Mouse (Mus musculus) CH12F3 (cell line): ENCODE results near the gene Gm49369.

Experiments used
- in situ Hi-C: fragments of 300-500 bp; cut with MboI; formaldehyde crosslinking; loops from 2 replicates; pipeline ENCODE4 v1.14.3; 2020; ENCODE audit warnings: low sequenced_read_pairs

The Gm49369 gene

DNA sequence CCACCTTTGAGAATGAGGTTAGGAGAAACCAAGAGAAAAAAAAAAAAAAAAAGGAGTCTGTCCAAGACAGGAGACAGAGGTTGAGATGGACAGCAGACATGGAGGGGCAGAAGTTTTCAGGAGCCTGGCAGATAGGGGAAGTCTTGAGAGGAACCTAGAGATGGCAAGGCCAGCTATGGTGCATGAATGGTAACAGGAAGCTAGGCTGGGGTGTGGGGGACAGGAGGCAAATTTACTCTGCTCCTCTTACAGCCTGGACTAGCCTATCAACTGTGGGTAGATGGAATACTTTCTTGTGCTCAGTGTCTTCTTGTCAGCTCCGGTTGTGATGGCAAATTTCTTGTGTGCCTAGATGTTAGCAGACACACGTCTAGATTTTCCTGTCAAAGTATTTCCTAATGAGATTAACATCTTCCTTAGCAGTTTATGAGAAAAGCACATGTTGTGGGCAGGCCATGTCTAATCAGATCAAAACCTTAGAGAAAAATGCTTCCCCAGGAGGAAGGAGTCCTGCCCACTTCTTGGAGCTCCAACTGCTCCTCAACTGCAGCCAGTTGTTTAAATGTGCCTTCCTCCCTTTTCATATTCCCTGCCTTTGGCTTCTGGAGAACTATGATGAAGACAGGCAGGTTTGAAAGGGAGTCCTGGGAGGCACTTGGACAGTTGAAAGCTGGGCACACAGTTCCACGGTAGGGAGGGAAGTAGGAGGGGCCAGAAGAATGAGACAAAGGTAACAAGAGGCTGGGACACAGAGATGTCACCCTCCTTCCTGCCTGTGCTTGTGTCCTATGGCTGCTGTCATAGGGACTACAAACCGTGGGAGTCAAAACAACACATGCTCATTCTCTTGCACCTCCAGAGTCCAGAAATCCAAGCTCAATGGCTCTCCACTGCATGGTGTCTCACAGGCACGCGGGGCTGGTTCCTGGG is 12.1 kb upstream of the Gm49369 start:
- in situ Hi-C loops: no loop called here

GRCm38 (mm10) chr7:142393191-142393590 is 10.7 kb upstream of the Gm49369 start:
- in situ Hi-C loops: no loop called here

DNA sequence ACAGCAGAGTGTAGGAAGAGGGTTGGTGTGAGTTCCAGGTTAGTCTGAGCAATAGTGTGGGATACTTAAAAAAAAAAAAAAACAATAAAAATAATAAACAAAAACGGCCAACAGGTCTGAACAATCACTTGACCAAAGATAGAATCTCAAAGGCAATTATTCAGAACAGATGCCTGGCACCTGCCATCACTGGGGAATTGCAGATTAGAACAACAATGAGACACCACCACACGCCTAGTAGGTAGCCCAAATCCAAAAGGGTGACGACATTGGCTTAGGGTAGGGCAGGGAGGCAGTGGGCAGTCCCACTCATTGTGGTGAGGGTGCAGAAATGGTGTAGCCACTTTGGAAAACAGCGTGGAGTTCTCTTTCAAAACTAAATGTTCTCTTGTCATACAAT is 9.1 kb upstream of the Gm49369 start:
- in situ Hi-C loops: no loop called here

DNA sequence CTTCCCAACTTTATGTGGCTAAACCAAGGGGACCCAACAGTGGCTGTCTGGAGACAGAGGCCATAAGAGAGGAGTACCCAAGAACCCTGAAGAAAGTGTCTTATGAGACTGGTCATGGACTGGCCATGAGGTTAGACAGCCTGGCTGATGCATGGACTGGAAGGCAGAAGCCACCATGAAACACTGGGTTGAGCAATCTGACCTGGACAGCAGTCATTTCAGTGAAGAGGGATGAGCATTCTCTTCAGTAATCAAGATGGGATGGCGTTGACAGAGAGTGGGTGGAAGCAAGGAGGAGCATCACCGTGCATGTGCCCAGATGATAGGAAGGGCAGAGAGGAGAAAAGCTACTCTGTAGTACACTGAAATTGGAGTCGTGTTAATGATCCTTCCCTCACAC is 8.6 kb upstream of the Gm49369 start:
- in situ Hi-C loops: no loop called here

- in situ Hi-C loops: no loop called here
Measured at GRCm38 (mm10) chr7:142389961-142390650, 7.6 kb upstream of the Gm49369 start.

DNA sequence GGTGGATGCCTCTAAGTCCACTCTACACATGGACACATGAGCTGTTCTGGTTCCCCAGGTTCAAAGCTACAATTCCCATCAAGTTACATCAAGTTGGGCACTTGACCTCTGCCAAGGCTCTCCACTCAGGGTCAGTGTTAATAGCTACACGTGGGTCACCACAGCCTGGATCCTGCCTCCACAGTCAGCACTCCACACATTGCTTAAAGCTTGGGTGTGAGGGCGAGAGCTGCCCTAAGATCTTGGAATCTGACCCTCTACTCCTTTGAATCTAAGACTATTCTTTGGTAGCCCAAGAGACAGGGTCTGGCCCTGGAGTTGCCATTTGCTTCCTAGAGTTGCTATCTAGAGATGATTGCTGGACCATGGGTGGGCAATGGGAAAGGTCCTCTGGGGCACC is 6.3 kb upstream of the Gm49369 start:
- in situ Hi-C loops: no loop called here

GRCm38 (mm10) chr7:142388198-142388597 is 5.7 kb upstream of the Gm49369 start:
- in situ Hi-C loops: no loop called here

DNA sequence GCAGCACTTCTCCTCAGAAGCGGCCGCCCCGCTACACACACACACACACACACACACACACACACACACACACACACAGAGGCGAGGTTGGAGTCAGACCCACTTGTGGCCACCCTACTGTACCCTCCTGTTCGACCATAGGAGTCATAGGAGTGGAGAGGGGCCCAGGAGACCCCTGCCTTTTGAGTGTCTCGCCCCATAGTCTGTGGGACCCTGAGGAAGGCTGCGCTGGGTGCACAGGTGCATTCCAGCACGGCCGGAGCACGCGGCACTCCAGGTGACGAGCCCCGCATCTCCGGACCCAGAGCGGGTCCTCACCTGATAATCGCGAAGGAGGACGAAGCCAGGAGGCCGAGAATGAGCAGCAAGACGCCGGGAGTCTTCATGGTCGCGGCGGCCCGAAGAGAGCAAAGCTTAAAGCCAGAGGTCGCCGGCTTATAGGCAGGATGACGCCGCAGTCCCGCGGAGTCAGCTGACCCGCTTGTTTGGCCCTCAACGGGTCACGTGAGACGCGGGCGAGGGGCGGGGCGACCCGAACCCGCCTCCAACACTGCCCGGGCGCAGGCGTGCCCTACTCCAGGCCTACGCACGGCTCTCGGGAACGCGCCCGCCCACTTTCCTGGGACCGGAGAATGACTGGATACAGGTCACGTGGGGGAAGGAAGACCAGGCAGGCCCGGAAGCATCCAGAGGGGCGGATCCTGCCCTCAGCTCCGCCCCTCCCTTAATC is 5.1 kb upstream of the Gm49369 start, which contains the start of gene Ctsd:
TSS of gene Ctsd (minus strand) at position 620 of the 730 bp plus-strand sequence.
- in situ Hi-C loops: no loop called here

GRCm38 (mm10) chr7:142386621-142387201 is 4.2 kb upstream of the Gm49369 start:
- in situ Hi-C loops: no loop called here

DNA sequence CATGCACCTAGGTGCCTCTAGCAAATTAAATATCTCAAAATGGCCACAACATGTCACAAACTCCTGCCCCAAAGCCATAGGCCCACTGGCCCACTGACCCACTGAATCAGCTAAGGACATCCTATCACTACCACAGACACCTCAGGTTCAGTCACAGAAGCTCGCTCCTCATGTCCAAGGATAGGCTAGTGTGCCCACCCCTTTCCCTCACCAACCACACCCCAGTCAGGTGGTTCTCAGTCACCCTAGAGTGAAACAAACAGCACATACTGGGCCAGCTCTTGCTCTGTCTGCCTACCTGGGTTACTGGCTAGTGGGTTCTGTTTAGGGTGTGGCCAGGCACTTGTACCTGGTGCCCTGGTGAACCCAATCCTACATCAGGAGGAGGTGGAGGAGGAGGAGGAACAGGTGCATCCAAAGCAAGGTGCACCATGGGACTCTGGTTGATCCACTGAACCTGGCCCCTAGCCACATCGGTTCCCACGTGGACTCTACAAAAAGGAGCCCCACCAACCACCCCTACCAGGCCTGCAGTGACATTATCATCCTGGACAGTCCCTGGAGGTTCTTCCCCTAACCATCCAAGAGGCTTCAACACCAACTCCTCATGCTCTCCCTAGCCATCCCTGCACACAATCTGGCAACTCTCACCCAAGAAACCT is 3.4 kb upstream of the Gm49369 start:
- in situ Hi-C loops: no loop called here

GRCm38 (mm10) chr7:142384306-142384705 is 1.8 kb upstream of the Gm49369 start:
- in situ Hi-C loops: no loop called here

DNA sequence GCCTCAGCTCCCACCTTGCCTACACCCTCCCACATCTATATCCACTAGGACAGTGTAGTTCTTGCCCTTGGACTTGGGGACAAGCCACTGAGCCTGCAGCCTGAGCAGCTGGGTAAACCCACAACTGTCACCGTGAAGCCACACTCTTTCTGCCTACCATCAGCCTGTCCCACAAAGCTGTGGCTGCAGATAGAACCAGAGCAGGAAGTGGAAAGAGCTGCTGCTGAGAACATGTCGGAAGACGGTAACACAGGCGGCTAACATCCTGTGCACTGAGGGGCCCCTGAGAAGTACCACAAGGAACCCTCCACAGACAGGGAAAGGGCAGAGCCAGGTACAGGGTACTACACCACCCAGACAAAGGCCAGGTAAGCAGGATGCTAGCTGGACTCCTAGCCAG is 1.3 kb downstream of the Gm49369 start:
- in situ Hi-C loops: no loop called here

GRCm38 (mm10) chr7:142379186-142379585 is 3.3 kb downstream of the Gm49369 start:
- in situ Hi-C loops: no loop called here

DNA sequence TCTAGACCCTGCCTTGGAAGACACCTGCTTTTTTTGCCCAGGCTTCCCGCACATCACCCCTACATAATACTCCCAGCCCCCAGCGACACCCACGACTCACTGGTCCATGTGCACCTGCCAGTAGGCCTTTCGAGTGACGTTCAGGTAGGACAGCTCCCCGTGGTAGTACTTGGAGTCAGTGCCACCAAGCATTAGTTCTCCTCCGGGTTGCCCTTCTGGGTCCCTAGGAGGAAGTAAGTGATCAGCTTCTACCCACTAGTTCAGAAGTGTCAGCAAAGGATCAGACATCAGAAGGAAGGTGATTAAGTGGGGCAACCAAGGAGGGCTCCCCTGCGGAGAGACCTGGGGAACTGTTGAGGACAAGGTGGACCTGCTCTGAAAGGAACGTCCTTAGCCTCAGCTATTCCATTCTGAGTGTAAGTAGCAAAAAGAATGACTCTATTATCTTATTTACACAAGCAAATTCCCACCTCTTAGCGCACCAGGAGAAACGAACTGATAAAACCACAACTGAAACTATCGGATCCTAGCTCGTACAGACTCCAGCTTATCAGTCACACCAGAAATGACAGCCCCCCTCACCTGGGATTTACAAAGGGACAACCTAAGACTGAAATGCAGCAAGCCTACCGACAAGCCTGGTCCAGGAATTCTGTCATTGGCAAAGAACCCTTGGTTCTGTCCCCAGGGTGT is 5.1 kb downstream of the Gm49369 start:
- in situ Hi-C loops: no loop called here

DNA sequence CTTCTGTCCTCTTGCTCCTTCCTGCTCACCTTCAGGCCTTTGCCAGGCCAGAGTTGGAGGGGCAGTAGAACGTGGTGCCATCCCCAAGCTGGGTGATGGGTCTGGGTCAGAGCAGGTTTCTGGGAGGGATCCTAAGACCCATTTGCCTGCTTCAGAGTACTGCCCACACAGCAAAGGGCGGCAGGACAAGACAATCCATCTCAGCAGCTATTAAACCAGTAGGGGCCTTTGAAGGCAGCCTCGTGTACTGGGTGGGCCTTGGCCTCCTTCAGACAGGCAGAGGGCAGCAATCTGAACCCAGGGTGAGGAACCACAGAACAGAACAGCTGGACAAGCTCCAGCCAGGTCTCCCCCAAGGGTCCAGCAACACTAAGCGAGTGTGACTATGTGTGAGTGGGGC is 6.4 kb downstream of the Gm49369 start:
- in situ Hi-C loops: no loop called here

GRCm38 (mm10) chr7:142375261-142375724 is 7.2 kb downstream of the Gm49369 start:
- in situ Hi-C loops: no loop called here

DNA sequence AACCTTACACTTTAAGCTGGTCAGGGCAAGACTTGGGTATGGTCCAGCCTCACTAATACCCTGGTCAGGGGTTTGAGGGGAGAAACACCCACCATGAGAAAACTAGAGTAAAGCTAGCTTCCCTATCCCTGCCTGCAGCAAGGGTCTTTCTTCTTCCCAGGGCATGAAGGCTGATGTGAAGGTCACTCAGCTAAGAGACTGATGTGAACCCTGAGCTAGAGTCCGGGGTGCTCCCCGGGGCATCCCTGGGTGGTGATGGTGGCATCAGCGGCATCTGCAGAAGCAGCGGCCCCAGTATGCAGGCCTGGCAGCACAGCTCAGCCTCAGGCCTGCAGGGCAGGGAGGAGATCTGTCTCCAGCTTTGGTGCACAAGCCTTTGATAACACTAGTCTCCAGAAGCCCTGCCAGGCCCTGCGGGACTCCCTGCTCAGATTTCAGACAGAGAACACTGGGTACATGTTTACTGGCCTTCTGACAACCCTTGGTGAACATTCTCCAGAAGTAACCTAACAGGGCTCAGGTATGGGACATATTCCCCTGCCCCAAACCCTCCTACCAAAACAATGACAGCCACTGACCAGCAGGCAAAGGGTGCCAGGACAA is 8.0 kb downstream of the Gm49369 start:
- in situ Hi-C loops: no loop called here

- in situ Hi-C loops: no loop called here
Measured at GRCm38 (mm10) chr7:142373641-142374412, 8.6 kb downstream of the Gm49369 start, which contains the start of gene Ifitm10. Gene Ifitm10, minus strand, starts transcription at chr7:142373753.

DNA sequence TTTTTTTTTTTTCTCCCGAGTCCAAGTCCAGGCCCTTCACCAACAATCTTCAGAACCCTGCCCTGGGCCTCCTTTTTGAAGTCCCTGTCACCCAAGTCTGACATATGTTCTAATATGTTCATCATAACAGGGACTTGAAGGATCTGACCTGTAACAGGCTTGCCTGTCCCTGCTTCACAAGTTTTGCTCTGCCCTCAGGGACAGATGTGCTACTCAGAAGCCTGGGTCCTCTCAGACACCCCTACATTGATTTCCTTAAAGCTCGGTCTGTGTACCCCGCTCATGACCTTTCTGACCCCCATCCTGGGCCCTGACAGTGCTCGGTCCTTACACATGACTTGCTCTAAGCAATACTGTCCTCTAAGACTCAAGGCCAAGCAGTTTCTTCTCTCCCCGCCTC is 9.4 kb downstream of the Gm49369 start:
- in situ Hi-C loops: no loop called here
